Mouse (Mus musculus) small intestine, adult 2 months (tissue): ENCODE data around the gene 4930407I10Rik.

Source experiments
- CTCF ChIP-seq: fragments of 200-500 bp; IDR thresholded peaks from 2 replicates; pipeline ENCODE4 v1.5.1; 2012; ENCODE audit warnings: low read depth, mild to moderate bottlenecking, control low read depth, inconsistent platforms, low read length, moderate library complexity, mixed read lengths; ENCODE audit not compliant: insufficient replicate concordance, insufficient read length; ENCODE audit errors: extremely low read depth
- POLR2A ChIP-seq: fragments of 200-500 bp; IDR thresholded peaks from 2 replicates; pipeline ENCODE4 v1.6.1; 2012; ENCODE audit warnings: low read depth, mild to moderate bottlenecking, control low read depth, inconsistent platforms, low read length, moderate library complexity

GRCm38 (mm10) chr15:82011947-82012346, 47.0 kb upstream of the 4930407I10Rik start:
- TF ChIP-seq POLR2A (no peak), CTCF (no peak)
